Mouse (Mus musculus) small intestine, adult 2 months (tissue): ENCODE measurements around the gene Gm44805. TPM values are rescaled to one million over a fixed set of nuclear protein-coding genes. Genes with fewer than 3 reads are reported as not detected.

ENCODE experiments used
- H3K27ac ChIP-seq: fragments of 200-500 bp; 2 replicates; pipeline ENCODE4 v1.5.1; 2012; ENCODE audit warnings: low read depth, low read length, control low read depth, inconsistent platforms; ENCODE audit not compliant: insufficient read depth
- H3K27me3 ChIP-seq: fragments of 200-500 bp; 2 replicates; pipeline ENCODE4 v1.6.1; 2012; ENCODE audit warnings: mild to moderate bottlenecking, moderate library complexity, low read length, inconsistent platforms; ENCODE audit not compliant: control insufficient read depth, insufficient read depth
- H3K36me3 ChIP-seq: fragments of 200-500 bp; 2 replicates; pipeline ENCODE4 v1.6.1; 2012; ENCODE audit warnings: mild to moderate bottlenecking, low read length, control low read depth, inconsistent platforms; ENCODE audit not compliant: control insufficient read depth, insufficient read depth
- H3K4me1 ChIP-seq: fragments of 200-500 bp; 2 replicates; pipeline ENCODE4 v1.6.1; 2012; ENCODE audit warnings: low read length, inconsistent platforms, mixed read lengths; ENCODE audit not compliant: control insufficient read depth, insufficient read depth, insufficient read length
- H3K4me3 ChIP-seq: fragments of 200-500 bp; 2 replicates; pipeline ENCODE4 v1.5.1; 2012; ENCODE audit warnings: low read depth, mild to moderate bottlenecking, control low read depth, inconsistent platforms, low read length, moderate library complexity
- CTCF ChIP-seq: fragments of 200-500 bp; IDR thresholded peaks from 2 replicates; pipeline ENCODE4 v1.5.1; 2012; ENCODE audit warnings: low read depth, mild to moderate bottlenecking, control low read depth, inconsistent platforms, low read length, moderate library complexity, mixed read lengths; ENCODE audit not compliant: insufficient replicate concordance, insufficient read length; ENCODE audit errors: extremely low read depth
- POLR2A ChIP-seq: fragments of 200-500 bp; IDR thresholded peaks from 2 replicates; pipeline ENCODE4 v1.6.1; 2012; ENCODE audit warnings: low read depth, mild to moderate bottlenecking, control low read depth, inconsistent platforms, low read length, moderate library complexity
- WGBS: fragments of 180-500 bp; shearing (Covaris S2); methylation state at CpG from one replicate; pipeline ENCODE4 v1.1.7; 2018; 5-methylcytosine and 5-hydroxymethylcytosine counted together
- polyA plus RNA-seq: library from polyadenylated mRNA; depleted of rRNA; stranded (reverse); fragments of >200 nt; gene quantifications from 2 replicates; pipeline ENCODE4 v1.2.3, GENCODE M21; 2012

Gene Gm44805
- polyA plus RNA-seq, 1 experiment, result 0.37 TPM

DNA sequence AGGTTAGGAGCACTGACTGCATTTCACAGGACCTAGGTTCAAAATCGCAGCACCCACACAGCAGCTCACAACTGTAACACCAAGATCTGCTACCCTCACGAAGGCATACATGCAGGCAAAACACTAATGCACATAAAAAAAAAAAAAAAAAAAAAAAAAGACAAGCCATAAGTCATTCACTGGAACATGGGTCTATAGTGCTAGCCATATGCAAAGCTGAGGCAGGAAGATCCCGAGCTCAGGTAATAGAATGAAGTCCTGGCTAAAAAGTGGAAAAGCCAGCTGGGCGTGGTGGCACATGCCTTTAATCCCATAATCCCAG lies 18.6 kb upstream of the Gm44805 start:
- Histone ChIP-seq H3K27ac (no peak overlapping the region), H3K4me3 (no peak overlapping the region), H3K27me3 (no peaks in the 10 kb centered on the region), H3K4me1 (peaks cover 20% of the 10 kb centered on the region), H3K36me3 (peaks cover 15% of the 10 kb centered on the region; the same call in 1 of the 2 replicates)
- WGBS, result 81% methylated on average over 4 of the region's 4 CpGs
- TF ChIP-seq CTCF (no peak), POLR2A (no peak)

DNA sequence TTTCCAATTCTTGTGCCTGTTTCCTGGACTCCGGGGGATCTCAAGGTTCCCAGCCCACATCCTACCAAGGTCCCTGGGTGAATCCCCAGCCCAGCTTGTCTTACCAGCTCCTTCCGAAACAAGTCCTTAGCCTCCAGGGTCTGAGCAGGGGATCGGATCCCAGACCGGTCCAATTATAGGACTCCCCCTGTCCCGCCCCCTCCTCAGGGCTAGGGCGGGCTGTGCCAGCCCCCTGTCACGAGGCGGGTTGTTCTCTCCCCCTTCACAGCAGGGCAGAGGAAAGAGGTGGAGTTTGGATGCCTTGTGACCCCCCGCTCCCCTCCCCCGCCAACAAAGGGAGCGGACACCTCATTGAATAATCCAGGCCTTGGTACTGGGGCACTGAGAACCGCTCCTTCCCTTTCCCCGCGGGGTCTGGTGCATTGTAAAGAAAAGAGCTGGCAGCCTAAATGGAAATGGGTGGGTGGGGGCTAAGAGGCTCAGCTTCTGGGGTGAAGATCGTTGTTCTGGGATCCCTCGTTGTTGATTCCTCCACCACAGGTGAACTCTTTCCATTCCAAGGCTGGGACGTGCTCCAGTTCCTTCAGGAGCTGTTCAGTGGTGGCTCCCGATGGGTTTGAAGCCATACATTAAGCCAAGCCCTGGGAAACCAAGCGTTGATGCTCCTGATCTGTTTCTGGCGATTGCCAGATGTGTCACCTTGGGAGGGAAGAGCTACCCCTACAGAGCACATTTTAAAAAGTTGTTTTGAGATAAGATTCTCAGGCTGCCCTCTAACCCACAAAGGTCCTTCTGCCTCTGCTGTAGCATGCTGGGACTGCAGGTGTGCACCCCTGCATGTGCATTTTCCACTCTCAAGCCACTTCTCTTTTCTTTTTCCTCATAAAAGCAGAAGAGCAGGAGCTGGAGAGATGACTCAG lies 17.9 kb upstream of the Gm44805 start, which contains the start of gene Apoe:
Gene Apoe (minus strand): TSS at position 282 of the 920 bp plus-strand sequence.
- peaks cover 24% of the 10 kb centered on the region for H3K4me1 ChIP-seq
- H3K36me3 ChIP-seq, result peaks cover 15% of the 10 kb centered on the region; the same call in 1 of the 2 replicates
- TF ChIP-seq POLR2A (no peak), CTCF (no peak)
- H3K4me3 ChIP-seq, result peak within 1 kb of the TSS; percentile 36
- no peaks in the 10 kb centered on the region for H3K27me3 ChIP-seq
- 36% methylated on average over 20 of the region's 20 CpGs for WGBS
- H3K27ac ChIP-seq, result 0 out of 2 replicates have a peak within 1 kb of the TSS, but pooled peaks have one; percentile 31

GRCm38 (mm10) chr7:19697949-19698906 lies 17.0 kb upstream of the Gm44805 start:
- H3K36me3 ChIP-seq, result peaks cover 10% of the 10 kb centered on the region; the same call in 1 of the 2 replicates
- no peaks in the 10 kb centered on the region for H3K27me3 ChIP-seq
- 12% methylated on average over 28 of the region's 28 CpGs for WGBS
- no peak for TF ChIP-seq POLR2A
- peak; percentile 19; the same call in 1 of the 2 replicates for TF ChIP-seq CTCF
- H3K4me1 ChIP-seq, result peaks cover 24% of the 10 kb centered on the region
- H3K4me3 ChIP-seq, result peak overlapping the region; percentile 36
- 0 out of 2 replicates have a peak overlapping the region, but pooled peaks have one; percentile 20 for H3K27ac ChIP-seq

DNA sequence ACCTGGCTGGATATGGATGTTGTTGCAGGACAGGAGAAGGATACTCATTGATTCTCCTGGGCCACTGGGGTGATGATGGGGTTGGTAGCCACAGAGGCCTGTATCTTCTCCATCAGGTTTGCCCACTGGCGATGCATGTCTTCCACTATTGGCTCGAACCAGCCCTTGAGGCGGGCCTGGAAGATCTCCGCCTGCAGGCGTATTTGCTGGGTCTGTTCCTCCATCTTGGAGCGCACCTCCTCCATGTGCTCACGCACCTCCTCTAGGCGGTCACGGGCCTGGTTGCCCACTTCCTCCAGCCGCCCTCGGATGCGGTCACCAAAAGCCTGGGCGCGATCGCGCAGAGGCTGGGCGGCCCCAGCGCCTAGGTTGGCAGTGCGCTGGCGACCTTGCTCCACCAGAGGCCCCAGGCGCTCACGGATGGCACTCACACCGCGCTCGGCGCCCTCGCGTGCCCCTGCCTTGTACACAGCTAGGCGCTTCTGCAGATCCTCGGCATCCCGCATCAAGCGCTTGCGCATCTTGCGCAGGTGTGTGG lies 15.2 kb upstream of the Gm44805 start:
- TF ChIP-seq POLR2A, result no peak
- TF ChIP-seq CTCF, result no peak
- H3K27ac ChIP-seq, result no peak overlapping the region
- H3K4me3 ChIP-seq, result no peak overlapping the region; the same call in 1 of the 2 replicates
- H3K4me1 ChIP-seq, result peaks cover 27% of the 10 kb centered on the region
- no peaks in the 10 kb centered on the region for H3K36me3 ChIP-seq
- no peaks in the 10 kb centered on the region for H3K27me3 ChIP-seq
- 95% methylated on average over 34 of the region's 34 CpGs for WGBS

- WGBS, result 83% methylated on average over 6 of the region's 6 CpGs
- Histone ChIP-seq H3K4me1 (peaks cover 26% of the 10 kb centered on the region), H3K4me3 (no peak overlapping the region), H3K27me3 (no peaks in the 10 kb centered on the region), H3K27ac (no peak overlapping the region), H3K36me3 (no peaks in the 10 kb centered on the region)
- no peak for TF ChIP-seq CTCF
- no peak for TF ChIP-seq POLR2A
Observed at GRCm38 (mm10) chr7:19695881-19696280, 14.7 kb upstream of the Gm44805 start.

GRCm38 (mm10) chr7:19695213-19695594 lies 14.0 kb upstream of the Gm44805 start:
- Histone ChIP-seq H3K27ac (0 out of 2 replicates have a peak overlapping the region, but pooled peaks have one; percentile 8), H3K36me3 (no peaks in the 10 kb centered on the region), H3K4me1 (peaks cover 19% of the 10 kb centered on the region)

More at GRCm38 (mm10) chr7:19695213-19695594, 14.0 kb upstream of the Gm44805 start:
- H3K27me3 ChIP-seq, result no peaks in the 10 kb centered on the region
- no peak for TF ChIP-seq POLR2A
- no peak for TF ChIP-seq CTCF
- no peak overlapping the region for H3K4me3 ChIP-seq
- WGBS, result 9% methylated on average over 8 of the region's 8 CpGs
